Comparison of ENCODE assay signal across 8 mouse cellular contexts in genomic region chr7:64501536-64502270, GRCm38 (mm10). TPM values are rescaled to one million over a fixed set of nuclear protein-coding genes. Genes with fewer than 3 reads are reported as not detected.
DNase-seq lines count a peak whose midpoint lies in the region; ATAC-seq and TF ChIP-seq lines count a peak whose summit lies in the region.

Gene Apba2 (plus strand): TSS chr7:64501706.

- peak within 1 kb of the TSS; percentile 51 for H3K4me3 ChIP-seq in lung, embryonic 15.5 days
- peak within 1 kb of the TSS; percentile 58 for H3K4me3 ChIP-seq in cerebellum, adult 2 months (replicated peaks; ENCODE audit: insufficient read depth, low read depth, low read length)
- peak within 1 kb of the TSS; percentile 89 for H3K4me3 ChIP-seq in forebrain, postnatal 0 days (ENCODE audit: low read depth, low read length)
- peak within 1 kb of the TSS in 1 of 2 experiments; percentile 19; a peak in 2 of 4 replicates for H3K4me3 ChIP-seq in liver, embryonic 14.5 days (ENCODE audit: insufficient read depth in 1 of 2, low read depth in 2 of 2, low read length in 2 of 2)

- H3K36me3 ChIP-seq in lung, embryonic 15.5 days: no peaks in the 10 kb centered on the region
- H3K36me3 ChIP-seq in forebrain, postnatal 0 days (ENCODE audit: insufficient read depth): no peaks in the 10 kb centered on the region
- H3K36me3 ChIP-seq in liver, embryonic 14.5 days (replicated peaks; ENCODE audit: control insufficient read depth, insufficient read depth, low read depth): no peaks in the 10 kb centered on the region

- under 1% methylated on average over 88 of the region's 96 CpGs for WGBS in lung, embryonic 15.5 days
- under 1% methylated on average over 94 of the region's 96 CpGs for WGBS in cerebellum, adult 2 months
- under 1% methylated on average over 82 of the region's 96 CpGs for WGBS in forebrain, postnatal 0 days
- whole genome bisulfite sequencing in liver, embryonic 14.5 days (ENCODE audit: insufficient replicate concordance): 2% methylated on average over 94 of the region's 96 CpGs

- no peak within 1 kb of the TSS for H3K27ac ChIP-seq in lung, embryonic 15.5 days
- peak within 1 kb of the TSS; percentile 99 for H3K27ac ChIP-seq in cerebellum, adult 2 months (ENCODE audit: insufficient read depth, low read length)
- peak within 1 kb of the TSS; percentile 96 for H3K27ac ChIP-seq in forebrain, postnatal 0 days (ENCODE audit: low read depth, low read length)
- no peak within 1 kb of the TSS for H3K27ac ChIP-seq in liver, embryonic 14.5 days

- TF ChIP-seq POLR2A in cerebellum, adult 2 months (IDR thresholded peaks at IDR 0.05; ENCODE audit: borderline replicate concordance, insufficient read depth, low read length): 0 out of 2 replicates have a peak, but pooled peaks have one; percentile 10

- no peak for DNase-seq in lung, adult 18-20 months
- peak; percentile 87 to 90 for DNase-seq in cerebellum, adult 2 months
- DNase-seq in forebrain, postnatal 0 days: peak; percentile 90
- peak; percentile 15 for DNase-seq in kidney, postnatal 14 days
- no peak for DNase-seq in liver, embryonic 14.5 days (ENCODE audit: low read depth in 3 of 3, low spot score in 3 of 3)
- peak; percentile 84 for DNase-seq in right cerebral cortex, postnatal 25 days

- H3K4me1 ChIP-seq in lung, embryonic 15.5 days: peaks cover 14% of the 10 kb centered on the region
- H3K4me1 ChIP-seq in cerebellum, adult 2 months (ENCODE audit: control insufficient read depth, insufficient read depth, low read length): peaks cover 28% of the 10 kb centered on the region
- peaks cover 32% of the 10 kb centered on the region for H3K4me1 ChIP-seq in forebrain, postnatal 0 days (ENCODE audit: insufficient read depth)
- no peaks in the 10 kb centered on the region for H3K4me1 ChIP-seq in liver, embryonic 14.5 days (replicated peaks; ENCODE audit: control insufficient read depth in 2 of 2, insufficient read depth in 2 of 2, low read length in 1 of 2)

- H3K4me2 ChIP-seq in lung, embryonic 15.5 days: peak within 1 kb of the TSS; percentile 95
- peak within 1 kb of the TSS; percentile 73 for H3K4me2 ChIP-seq in forebrain, postnatal 0 days (ENCODE audit: low read depth)
- peak within 1 kb of the TSS; percentile 34 for H3K4me2 ChIP-seq in liver, embryonic 14.5 days (ENCODE audit: low read depth)

- peak; percentile 58 for ATAC-seq in lung, embryonic 15.5 days (ENCODE audit: borderline replicate concordance, extremely low read depth, low FRiP score, low TSS enrichment)
- peak; percentile 93 for ATAC-seq in forebrain, postnatal 0 days
- no peak for ATAC-seq in liver, embryonic 14.5 days (ENCODE audit: insufficient read depth)
- ATAC-seq in erythroblast, adult 5-6 weeks (replicated peaks; ENCODE audit: low FRiP score, poor library complexity, severe bottlenecking): no peak

- H3K9ac ChIP-seq in lung, embryonic 15.5 days: peak within 1 kb of the TSS; percentile 23; the same call in 1 of the 2 replicates
- H3K9ac ChIP-seq in forebrain, postnatal 0 days: peak within 1 kb of the TSS; percentile 99
- H3K9ac ChIP-seq in liver, embryonic 14.5 days (replicated peaks): no peak within 1 kb of the TSS

- peaks cover 42% of the 10 kb centered on the region for H3K27me3 ChIP-seq in lung, embryonic 15.5 days
- no peaks in the 10 kb centered on the region for H3K27me3 ChIP-seq in cerebellum, adult 2 months (ENCODE audit: control insufficient read depth, insufficient read depth, low read length)
- H3K27me3 ChIP-seq in forebrain, postnatal 0 days (ENCODE audit: insufficient read depth, low read length): no peaks in the 10 kb centered on the region
- H3K27me3 ChIP-seq in liver, embryonic 14.5 days (ENCODE audit: control insufficient read depth, insufficient read depth, low read length): peaks cover 27% of the 10 kb centered on the region

- no peak for TF ChIP-seq EP300 in liver, embryonic 14.5 days (IDR thresholded peaks at IDR 0.05; ENCODE audit: low read depth)

- peak; percentile 79 for TF ChIP-seq CTCF in cerebellum, adult 2 months (IDR thresholded peaks at IDR 0.05; ENCODE audit: borderline replicate concordance, insufficient read depth, low read depth, low read length)
- TF ChIP-seq CTCF in forebrain, postnatal 0 days (IDR thresholded peaks at IDR 0.05; ENCODE audit: low read depth): peak; percentile 86
- TF ChIP-seq CTCF in liver, embryonic 14.5 days (IDR thresholded peaks at IDR 0.05; ENCODE audit: low read depth): peak; percentile 20; the same call in 1 of the 2 replicates

- no peaks in the 10 kb centered on the region for H3K9me3 ChIP-seq in lung, embryonic 15.5 days
- no peaks in the 10 kb centered on the region for H3K9me3 ChIP-seq in forebrain, postnatal 0 days (ENCODE audit: low read length)
- H3K9me3 ChIP-seq in liver, embryonic 14.5 days (ENCODE audit: control insufficient read depth, low read length): no peaks in the 10 kb centered on the region

RNA-seq across cellular contexts. Expression of gene Apba2, which starts in this region (rescaled TPM):
- polyA plus RNA-seq in lung, embryonic 15.5 days (2015; fragmentation: Nextera tagmentation; extraction: Ambion mirVana): 2.1 and 2.9 TPM in 2 replicates
- 167 and 182 TPM in 2 replicates for polyA plus RNA-seq in cerebellum, adult 2 months (2012; rRNA removed)
- total RNA-seq in forebrain, postnatal 0 days (2014; rRNA removed): 332 and 333 TPM in 2 replicates
- 164 and 227 TPM in 2 replicates for polyA plus RNA-seq in forebrain, postnatal 0 days (2015; fragmentation: Nextera tagmentation; extraction: Ambion mirVana)
- 0.02 and 0.41 TPM in 2 replicates for polyA plus RNA-seq in liver, embryonic 14.5 days (2012; rRNA removed)
- polyA plus RNA-seq in liver, embryonic 14.5 days (2014; fragmentation: Nextera tagmentation; extraction: Ambion mirVana): not detected in 2 replicates
- not detected in 2 replicates for total RNA-seq in erythroblast, adult 5-6 weeks (2015; ENCODE audit: low replicate concordance)
- total RNA-seq in erythroblast, adult 5-6 weeks (2017; ENCODE audit: low replicate concordance): not detected in 2 replicates

Comparison
In these comparisons a context has a peak if more than half of its experiments do, and no peak if none do; other contexts are left out.
1. RNA of gene Apba2 (total RNA-seq): 332 to 333 TPM in forebrain, postnatal 0 days; not detected in erythroblast, adult 5-6 weeks; every median in the first group is over 100 times any median in the second.
2. RNA of gene Apba2 (polyA plus RNA-seq): 164 to 227 TPM in forebrain, postnatal 0 days and 167 to 182 TPM in cerebellum, adult 2 months; 2.1 to 2.9 TPM in lung, embryonic 15.5 days and 0.02 to 0.41 TPM in liver, embryonic 14.5 days; every median in the first group is over 10 times any median in the second.
3. ATAC-seq: peak in lung, embryonic 15.5 days (single experiment) and forebrain, postnatal 0 days (single experiment); none in liver, embryonic 14.5 days (single experiment) and erythroblast, adult 5-6 weeks (single experiment).
4. H3K27ac ChIP-seq: peak in cerebellum, adult 2 months (single experiment) and forebrain, postnatal 0 days (single experiment); none in lung, embryonic 15.5 days (single experiment) and liver, embryonic 14.5 days (single experiment).
5. H3K4me2 ChIP-seq: peak in every context shown above with its lines; median percentile 95 in lung, embryonic 15.5 days; 73 in forebrain, postnatal 0 days; 34 in liver, embryonic 14.5 days.
6. DNase-seq: peak in cerebellum, adult 2 months (2 of 2), forebrain, postnatal 0 days (single experiment), kidney, postnatal 14 days (single experiment) and right cerebral cortex, postnatal 25 days (single experiment); none in lung, adult 18-20 months (0 of 2) and liver, embryonic 14.5 days (0 of 3).
7. CTCF ChIP-seq: peak in every context shown above with its lines; median percentile 86 in forebrain, postnatal 0 days; 79 in cerebellum, adult 2 months; 20 in liver, embryonic 14.5 days.